Mouse (Mus musculus) CH12.LX (cell line): ENCODE data around the gene Acot7.

Experiments used
- CTCF ChIP-seq, 2 experiments: IDR thresholded peaks in 1 of 2; conservative IDR thresholded peaks in 1 of 2; 2 replicates each; pipeline ENCODE4 v1.5.1; 2011 to 2012; ENCODE audit warnings: low read depth in 2 of 2, low read length in 2 of 2, improper control_type of control experiment in 1 of 2, inconsistent platforms in 1 of 2, mild to moderate bottlenecking in 1 of 2, moderate library complexity in 1 of 2
- NELFE ChIP-seq: IDR thresholded peaks from 2 replicates; pipeline ENCODE4 v1.6.1; 2011; ENCODE audit warnings: low read depth, low read length, improper control_type of control experiment
- POLR2AphosphoS2 ChIP-seq: IDR thresholded peaks from 2 replicates; pipeline ENCODE4 v1.6.1; 2011; ENCODE audit warnings: low read depth, low read length, improper control_type of control experiment
- USF1 ChIP-seq: IDR thresholded peaks from 2 replicates; pipeline ENCODE4 v1.6.1; 2014; ENCODE audit warnings: low read depth, mild to moderate bottlenecking, inconsistent platforms, low read length, improper control_type of control experiment

DNA sequence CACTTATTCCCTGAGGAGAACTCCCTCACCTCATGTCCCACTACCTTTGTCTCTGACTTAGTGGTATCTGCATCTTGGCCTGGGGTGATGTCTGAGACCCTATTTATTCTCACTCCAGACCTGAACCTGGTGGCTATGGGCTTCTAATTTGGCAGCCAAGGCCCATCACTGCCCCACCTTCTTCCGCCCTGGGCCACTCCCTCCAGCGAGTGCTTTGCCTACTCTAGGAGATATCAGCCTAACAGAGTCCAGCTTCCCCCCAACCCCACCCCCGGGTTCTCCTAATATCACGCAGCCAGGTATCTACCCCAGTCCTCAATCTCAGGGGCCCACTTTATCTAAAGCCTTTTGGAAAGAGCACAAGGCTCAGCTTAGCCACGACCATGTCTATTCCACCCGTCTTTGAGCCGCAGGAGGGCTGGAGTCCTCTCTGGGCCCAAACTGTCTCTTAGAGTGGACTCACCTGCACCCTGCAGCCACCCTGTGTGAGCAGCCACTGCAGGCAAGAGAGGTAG, 26.4 kb upstream of the Acot7 start:
- TF ChIP-seq POLR2AphosphoS2 (no peak), CTCF (conservative IDR thresholded peaks at IDR 0.05 in 1 of 2, IDR thresholded peaks at IDR 0.05 in 1 of 2; ENCODE audit: low read depth in 2 of 2, low read length in 2 of 2) (no peak), USF1 (no peak), NELFE (no peak)
